Mouse (Mus musculus) CH12.LX (cell line): ENCODE measurements at regions not wholly inside any gene's neighbourhood (a gene's known extent, or its start where the extent isn't known, plus 50 kb on each side); places are given as distances from the start of the nearest gene placed in this dataset.

Source experiments
- DNase-seq: peaks from one replicate; pipeline ENCODE4 v3.0.0-alpha.2; 2013; ENCODE audit errors: extremely low read depth
- H3K27ac ChIP-seq: 2 replicates; pipeline ENCODE4 v1.5.1; 2012; ENCODE audit warnings: low read depth, mild to moderate bottlenecking, control low read depth, moderate library complexity; ENCODE audit not compliant: insufficient read depth
- H3K27me3 ChIP-seq: replicated peaks from 2 replicates; pipeline ENCODE3; 2012; ENCODE audit warnings: inconsistent platforms
- H3K36me3 ChIP-seq, 2 experiments: replicated peaks in 1 of 2; 2 replicates each; pipeline versions ENCODE3 to v1.6.1; 2012; ENCODE audit warnings: inconsistent platforms in 1 of 2, low read length in 1 of 2, mild to moderate bottlenecking in 1 of 2, mixed read lengths in 1 of 2, moderate library complexity in 1 of 2; ENCODE audit not compliant: control insufficient read depth in 1 of 2, insufficient read depth in 1 of 2
- H3K4me1 ChIP-seq, 2 experiments: 2 replicates each; pipeline ENCODE4 v1.6.1; 2012; ENCODE audit warnings: inconsistent platforms in 1 of 2, moderate library complexity in 1 of 2; ENCODE audit not compliant: insufficient read depth in 2 of 2, control insufficient read depth in 1 of 2
- H3K4me2 ChIP-seq: 2 replicates; pipeline ENCODE4 v1.6.1; 2012; ENCODE audit warnings: low read depth, mild to moderate bottlenecking, control low read depth; ENCODE audit not compliant: poor library complexity, insufficient read depth, severe bottlenecking
- H3K4me3 ChIP-seq, 3 experiments: fragments of 150-350 bp in 1 of 3; sonication (generic) in 1 of 3; replicated peaks in 1 of 3; 2 replicates each; pipeline versions ENCODE3 to v1.5.1; 2011 to 2012; ENCODE audit warnings: low read depth in 2 of 3, low read length in 2 of 3, mild to moderate bottlenecking in 2 of 3, moderate library complexity in 2 of 3, control low read depth in 1 of 3, improper control_type of control experiment in 1 of 3, inconsistent platforms in 1 of 3, mixed read lengths in 1 of 3; ENCODE audit not compliant: poor library complexity in 1 of 3
- H3K79me2 ChIP-seq: replicated peaks from 2 replicates; pipeline ENCODE4 v1.6.1; 2012; ENCODE audit warnings: mild to moderate bottlenecking, moderate library complexity; ENCODE audit not compliant: control insufficient read depth, poor library complexity, insufficient read depth, severe bottlenecking; ENCODE audit errors: extremely low read depth
- H3K9ac ChIP-seq: 2 replicates; pipeline ENCODE4 v1.6.1; 2012; ENCODE audit warnings: low read depth, mild to moderate bottlenecking, control low read depth, moderate library complexity; ENCODE audit not compliant: insufficient read depth
- H3K9me3 ChIP-seq: replicated peaks from 2 replicates; pipeline ENCODE3; 2012; ENCODE audit warnings: low read length, inconsistent platforms, mixed read lengths
- BHLHE40 ChIP-seq: IDR thresholded peaks from 2 replicates; pipeline ENCODE4 v1.6.1; 2011; ENCODE audit warnings: mild to moderate bottlenecking, low read depth, low read length, improper control_type of control experiment
- CHD2 ChIP-seq: IDR thresholded peaks from 2 replicates; pipeline ENCODE4 v1.6.1; 2011; ENCODE audit warnings: low read length, improper control_type of control experiment
- ELF1 ChIP-seq: IDR thresholded peaks from 2 replicates; pipeline ENCODE4 v1.6.1; 2014; ENCODE audit warnings: low read depth, mild to moderate bottlenecking, inconsistent platforms, low read length, improper control_type of control experiment
- EP300 ChIP-seq: IDR thresholded peaks from 2 replicates; pipeline ENCODE4 v1.6.1; 2011; ENCODE audit warnings: low read length, improper control_type of control experiment
- GABPA ChIP-seq: IDR thresholded peaks from 2 replicates; pipeline ENCODE4 v1.6.1; 2012; ENCODE audit warnings: low read depth, low read length, improper control_type of control experiment, inconsistent platforms; ENCODE audit not compliant: insufficient replicate concordance
- IRF4 ChIP-seq: IDR thresholded peaks from 2 replicates; pipeline ENCODE4 v1.6.1; 2014; ENCODE audit warnings: low read depth, mild to moderate bottlenecking, inconsistent platforms, low read length, improper control_type of control experiment
- JUN ChIP-seq: IDR thresholded peaks from 2 replicates; pipeline ENCODE4 v1.6.1; 2011; ENCODE audit warnings: low read depth, mild to moderate bottlenecking, low read length, improper control_type of control experiment, moderate library complexity; ENCODE audit not compliant: insufficient read depth
- JUND ChIP-seq: conservative IDR thresholded peaks from 2 replicates; pipeline ENCODE4 v1.6.1; 2011; ENCODE audit warnings: low read depth, low read length, improper control_type of control experiment
- MEF2A ChIP-seq: IDR thresholded peaks from 2 replicates; pipeline ENCODE4 v1.6.1; 2014; ENCODE audit warnings: low read depth, mild to moderate bottlenecking, inconsistent platforms, low read length, improper control_type of control experiment, borderline replicate concordance
- MXI1 ChIP-seq: IDR thresholded peaks from 2 replicates; pipeline ENCODE4 v1.6.1; 2011; ENCODE audit warnings: mild to moderate bottlenecking, low read depth, low read length, improper control_type of control experiment
- MYC ChIP-seq: IDR thresholded peaks from 2 replicates; pipeline ENCODE4 v1.6.1; 2011; ENCODE audit warnings: low read depth, mild to moderate bottlenecking, improper control_type of control experiment, low read length
- POLR2AphosphoS2 ChIP-seq: IDR thresholded peaks from 2 replicates; pipeline ENCODE4 v1.6.1; 2011; ENCODE audit warnings: low read depth, low read length, improper control_type of control experiment
- RCOR1 ChIP-seq: conservative IDR thresholded peaks from 2 replicates; pipeline ENCODE4 v1.6.1; 2012; ENCODE audit warnings: low read depth, mild to moderate bottlenecking, inconsistent platforms, low read length, improper control_type of control experiment
- SIN3A ChIP-seq: IDR thresholded peaks from 2 replicates; pipeline ENCODE4 v1.6.1; 2012; ENCODE audit warnings: low read length, improper control_type of control experiment, inconsistent platforms
- ZC3H11A ChIP-seq: IDR thresholded peaks from 2 replicates; pipeline ENCODE4 v1.6.1; 2012; ENCODE audit warnings: low read depth, mild to moderate bottlenecking, inconsistent platforms, low read length, improper control_type of control experiment
- dilution Hi-C: fragments of 300-500 bp; cut with MboI; formaldehyde crosslinking; loops from 2 replicates; pipeline ENCODE4 v1.14.3; 2020; ENCODE audit warnings: low sequenced_read_pairs; ENCODE audit not compliant: extremely low pct_unique_long_range_greater_than_20kb, extremely low pct_ligation_motif_present
- in situ Hi-C: fragments of 300-500 bp; cut with MboI; formaldehyde crosslinking; loops from 3 replicates; pipeline ENCODE4 v1.14.3; 2019; ENCODE audit warnings: low sequenced_read_pairs, low pct_ligation_motif_present, low pct_unique_long_range_greater_than_20kb, mixed read lengths

DNA sequence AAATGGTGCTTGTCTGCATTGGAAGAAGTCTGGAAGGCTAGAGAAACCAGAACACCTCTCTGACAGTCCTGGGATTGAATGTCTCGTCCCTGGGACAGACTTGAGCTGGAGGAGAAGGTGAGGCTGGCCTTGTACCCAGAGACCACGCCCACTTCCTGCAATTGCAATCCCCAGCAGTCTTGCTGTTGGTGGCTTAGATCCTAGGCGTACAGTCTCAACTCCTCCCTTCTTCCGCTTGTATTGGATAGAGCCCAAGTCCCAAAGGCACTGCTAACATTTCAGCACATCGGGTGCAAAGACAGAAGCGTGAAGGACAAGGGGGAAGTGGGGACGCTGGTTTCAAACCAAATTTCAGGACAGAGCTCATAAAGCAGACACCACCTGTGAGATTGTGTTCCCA, 94.1 kb upstream of the Atxn1 start:
- Histone ChIP-seq H3K36me3 (no peaks in the 10 kb centered on the region), H3K4me3 (no peak overlapping the region), H3K4me2 (peak overlapping the region; percentile 27; the same call in 1 of the 2 replicates), H3K27ac (no peak overlapping the region), H3K79me2 (no peaks in the 10 kb centered on the region), H3K9ac (no peak overlapping the region), H3K9me3 (no peaks in the 10 kb centered on the region), H3K4me1 (peaks cover 2 to 18% of the 10 kb centered on the region in 2 experiments; a peak in 3 of 4 replicates), H3K27me3 (no peaks in the 10 kb centered on the region)
- no peak for TF ChIP-seq RCOR1
- TF ChIP-seq IRF4 = no peak
- TF ChIP-seq JUND = no peak
- TF ChIP-seq SIN3A = 0 out of 2 replicates have a peak, but pooled peaks have one; percentile 28
- no peak for TF ChIP-seq POLR2AphosphoS2
- no peak for TF ChIP-seq CHD2
- TF ChIP-seq ELF1 = peak; percentile 43; the same call in 1 of the 2 replicates
- dilution Hi-C loops = no loop called here
- peak; percentile 12 for DNase-seq
- in situ Hi-C loops = no loop called here

DNA sequence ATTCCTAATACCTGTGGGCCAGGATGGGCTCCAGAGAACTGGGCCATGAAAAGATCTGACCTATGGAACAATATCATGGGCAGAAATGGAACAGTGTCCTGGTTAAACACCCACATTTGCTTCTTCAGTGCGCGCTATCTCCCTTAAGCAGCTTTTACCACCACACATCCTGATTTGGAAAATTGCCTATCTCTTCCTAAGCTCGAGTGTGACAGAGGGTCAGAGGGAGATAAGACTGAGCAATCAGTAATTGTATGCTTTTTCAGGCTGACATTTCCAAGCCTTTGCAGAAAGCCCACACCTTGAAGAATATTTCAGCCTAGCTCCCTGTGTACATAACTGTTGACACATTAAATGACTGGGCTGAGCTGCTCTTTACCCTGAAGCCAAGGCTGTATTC, 93.5 kb upstream of the Atxn1 start:
- H3K4me3 ChIP-seq = no peak overlapping the region
- in situ Hi-C loops = no loop called here

DNA sequence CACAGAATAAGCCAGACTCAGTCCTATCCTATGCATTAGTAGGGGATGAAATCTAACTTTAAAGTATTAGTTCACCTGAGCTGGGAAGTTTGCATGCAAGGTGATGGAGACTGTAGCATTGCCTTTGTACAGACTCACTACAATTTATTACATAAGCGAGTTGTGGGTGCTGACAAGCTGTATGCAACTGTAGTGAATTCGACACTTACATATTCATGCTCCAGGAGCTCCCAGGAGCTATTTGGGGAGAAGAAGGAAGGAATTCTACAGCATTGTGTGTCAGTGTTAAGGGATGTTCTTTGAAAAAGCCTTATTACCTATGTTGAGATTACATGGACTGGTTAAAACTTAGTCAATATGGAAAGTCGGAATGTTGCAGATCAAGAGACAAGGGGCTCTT, 90.6 kb upstream of the Atxn1 start:
- no peak for TF ChIP-seq EP300
- TF ChIP-seq BHLHE40 = no peak
- in situ Hi-C loops (no loop called here), dilution Hi-C loops (no loop called here)
- Histone ChIP-seq H3K36me3 (no peaks in the 10 kb centered on the region), H3K4me3 (no peak overlapping the region), H3K4me1 (peaks cover 0 to 6% of the 10 kb centered on the region in 2 experiments; a peak in 2 of 4 replicates), H3K4me2 (no peak overlapping the region), H3K9ac (no peak overlapping the region), H3K27me3 (no peaks in the 10 kb centered on the region), H3K79me2 (no peaks in the 10 kb centered on the region), H3K9me3 (no peaks in the 10 kb centered on the region), H3K27ac (no peak overlapping the region)
- DNase-seq = no peak

More for the DNA sequence above, 93.5 kb upstream of the Atxn1 start:
- H3K9ac ChIP-seq = no peak overlapping the region
- no peak for DNase-seq
- H3K27me3 ChIP-seq = no peaks in the 10 kb centered on the region
- no peaks in the 10 kb centered on the region for H3K79me2 ChIP-seq
- no peak overlapping the region for H3K27ac ChIP-seq
- H3K9me3 ChIP-seq = no peaks in the 10 kb centered on the region
- H3K4me2 ChIP-seq = no peak overlapping the region
- H3K36me3 ChIP-seq = no peaks in the 10 kb centered on the region
- TF ChIP-seq ZC3H11A (no peak), CHD2 (no peak), GABPA (no peak), MXI1 (no peak), MYC (no peak), MEF2A (no peak), JUN (no peak)
- H3K4me1 ChIP-seq = peaks cover 2 to 17% of the 10 kb centered on the region in 2 experiments; a peak in 3 of 4 replicates
- dilution Hi-C loops = no loop called here
